Mouse (Mus musculus): Measurements from ENCODE around the gene Ncs1. TPM values are rescaled to one million over a fixed set of nuclear protein-coding genes. Genes with fewer than 3 reads are reported as not detected.

The Ncs1 gene
- polyA plus RNA-seq, 1 experiment, result 6.4 TPM

DNA sequence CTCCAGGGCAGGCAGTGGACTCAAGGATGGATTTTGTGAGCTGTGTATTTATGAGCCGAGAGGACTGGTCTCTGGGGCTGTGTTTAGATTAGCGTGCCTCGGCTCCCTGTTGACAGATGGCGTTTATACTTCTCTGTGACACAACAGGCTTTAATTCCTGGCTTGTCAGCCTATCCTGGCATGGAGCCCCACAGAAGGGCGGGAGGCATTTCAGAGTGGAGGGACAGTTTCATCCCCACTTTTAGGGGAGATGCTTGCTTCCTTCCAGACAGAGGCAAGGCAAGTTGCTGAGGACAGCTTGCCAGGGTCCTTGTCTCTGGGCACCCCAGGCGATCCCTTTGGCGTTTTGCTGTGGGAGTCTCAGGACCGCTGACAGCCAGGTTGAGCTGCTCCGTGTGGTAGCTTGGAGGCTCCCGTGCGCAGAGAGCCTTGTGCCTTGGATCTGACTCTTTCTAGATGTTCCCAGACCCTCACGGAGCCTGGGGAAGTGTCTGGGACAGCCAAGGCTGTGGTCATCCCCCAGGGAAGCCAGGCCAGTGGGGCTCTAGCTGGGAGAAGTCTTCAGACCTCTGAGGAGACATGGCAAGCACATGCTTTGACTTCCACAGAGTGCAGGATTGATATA, 92.2 kb downstream of the Ncs1 start:
- DNase-seq (ENCODE audit: low spot score), result no peak

DNA sequence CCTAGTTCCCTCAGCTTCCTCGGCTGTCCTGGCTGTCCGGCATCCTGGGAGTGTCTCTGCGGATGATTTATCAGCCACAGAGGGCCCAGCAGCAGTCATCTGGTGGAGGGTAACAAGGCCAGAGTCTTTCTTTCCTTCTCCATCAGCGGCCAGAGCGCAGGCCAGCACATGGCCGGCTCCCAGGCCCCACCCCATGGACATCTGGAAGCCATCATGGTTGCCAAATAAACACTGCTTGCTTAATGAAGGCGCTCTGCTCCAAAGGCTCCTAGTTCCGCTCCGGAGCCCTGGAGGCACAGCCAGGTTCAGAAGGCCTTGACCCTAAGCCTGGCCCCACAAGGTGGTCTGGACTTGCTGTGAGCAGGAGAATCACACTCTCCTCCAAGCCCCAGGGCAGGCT, 94.2 kb downstream of the Ncs1 start:
- no peak for DNase-seq (ENCODE audit: low spot score)

DNA sequence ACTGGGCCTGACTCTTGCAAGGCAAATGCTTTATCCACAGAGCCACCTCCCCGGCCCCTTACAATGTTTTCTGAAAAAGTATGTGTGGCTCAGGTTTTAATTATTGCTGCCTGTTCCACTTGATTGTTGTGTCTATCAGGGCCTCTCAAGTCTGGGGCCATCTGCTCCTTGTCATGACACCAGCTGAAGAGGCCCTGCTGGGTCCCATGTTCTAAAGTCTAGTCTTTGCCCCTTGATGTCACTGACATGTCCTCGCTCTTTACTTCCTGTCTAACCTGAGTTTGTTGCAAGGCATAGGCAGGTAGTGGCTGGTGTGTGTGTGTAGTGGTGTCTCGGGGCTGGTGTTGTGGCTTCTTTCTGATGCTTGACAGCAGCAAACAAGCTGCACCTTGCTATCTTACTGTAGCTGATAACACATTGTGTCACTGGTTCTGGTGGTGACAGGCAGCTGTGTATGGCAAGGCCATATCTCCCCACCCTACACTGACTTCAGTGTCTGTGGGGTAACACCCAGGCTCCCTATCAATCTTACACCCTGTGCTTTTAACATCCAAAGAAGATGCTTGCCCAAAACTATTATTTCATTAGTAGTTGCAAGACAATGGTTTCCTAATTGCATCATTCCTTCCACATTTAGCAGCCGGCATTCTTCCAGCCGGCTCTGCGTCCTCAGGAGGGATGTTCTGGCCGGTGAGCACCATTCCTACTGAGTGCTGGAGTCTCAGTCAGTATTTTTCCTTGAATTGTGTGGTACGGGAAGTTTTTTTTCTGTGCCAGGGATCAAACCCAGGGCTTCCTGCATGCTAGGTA, 96.3 kb downstream of the Ncs1 start:
- DNase-seq (ENCODE audit: low spot score), result no peak

Other genes with a start within 250 kb of the Ncs1 start
- 167 and 198 TPM in 2 replicates for gene Fnbp1, start 103.8 kb upstream of the Ncs1 start, polyA plus RNA-seq (2012; rRNA removed)
- 24.2 and 27.0 TPM in 2 replicates for gene Gpr107, start 93.5 kb upstream of the Ncs1 start, polyA plus RNA-seq (2012; rRNA removed)
- gene Hmcn2, start 68.6 kb downstream of the Ncs1 start, polyA plus RNA-seq (2012; rRNA removed), result 45.4 and 53.8 TPM in 2 replicates
- 34.7 and 39.5 TPM in 2 replicates for gene Ass1, start 224.4 kb downstream of the Ncs1 start, polyA plus RNA-seq (2012; rRNA removed)